Mouse (Mus musculus): ENCODE results near the gene Slc12a1. TPM values are rescaled to one million over a fixed set of nuclear protein-coding genes. Genes with fewer than 3 reads are reported as not detected.

The Slc12a1 gene
- polyA plus RNA-seq, 1 experiment from 2014 or later = 221 TPM

DNA sequence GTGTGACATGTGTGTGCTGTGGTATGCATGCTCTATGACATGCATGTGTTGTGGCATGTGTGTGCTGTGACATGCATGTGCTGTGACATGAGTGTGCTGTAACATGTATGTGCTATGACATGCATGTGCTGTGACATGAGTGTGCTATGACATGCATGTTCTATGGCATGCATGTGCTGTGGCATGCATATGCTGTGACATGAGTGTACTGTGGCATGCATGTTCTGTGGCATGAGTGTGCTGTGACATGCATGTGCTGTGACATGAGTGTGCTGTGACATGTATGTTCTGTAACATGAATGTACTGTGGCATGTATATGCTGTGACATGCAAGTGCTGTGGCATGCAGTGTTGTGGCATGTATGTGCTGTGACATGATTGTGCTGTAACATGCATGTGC is 40.6 kb downstream of the Slc12a1 start:
- DNase-seq (ENCODE audit: low spot score) = no peak
- no peaks in the 10 kb centered on the region for H3K27me3 ChIP-seq (ENCODE audit: insufficient read depth, low read length)

DNA sequence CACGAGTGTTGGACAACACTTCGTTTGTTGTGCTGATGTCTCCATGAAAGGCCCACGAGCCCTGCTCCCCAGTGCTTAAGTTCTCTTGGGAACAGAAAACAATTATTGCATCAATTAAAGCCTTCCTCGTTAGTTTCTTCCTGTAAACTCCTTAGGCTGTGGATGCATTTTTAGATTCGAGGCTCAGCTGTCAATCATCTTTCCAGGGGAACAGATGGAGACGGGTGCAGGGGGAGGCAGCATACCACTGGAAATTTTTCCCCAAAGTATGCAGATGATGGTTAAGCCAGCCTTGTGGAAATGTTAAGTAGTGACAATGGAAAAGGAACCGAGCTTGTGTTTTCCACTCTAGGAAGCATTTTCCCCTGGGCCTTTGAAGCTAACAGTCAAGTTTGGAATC is 44.5 kb downstream of the Slc12a1 start:
- H3K27me3 ChIP-seq (ENCODE audit: insufficient read depth, low read length) = no peaks in the 10 kb centered on the region
- no peaks in the 10 kb centered on the region for H3K36me3 ChIP-seq (ENCODE audit: insufficient read depth, low read length)
- no peaks in the 10 kb centered on the region for H3K9me3 ChIP-seq (replicated peaks; ENCODE audit: low read length)
- 67% methylated on average over 7 of the region's 7 CpGs for WGBS
- no peak for DNase-seq (ENCODE audit: low spot score)
- no peak overlapping the region for H3K4me3 ChIP-seq (replicated peaks; ENCODE audit: low read depth, low read length)
- H3K27ac ChIP-seq = no peak overlapping the region
- H3K4me1 ChIP-seq (replicated peaks; ENCODE audit: insufficient read depth, low read length) = no peaks in the 10 kb centered on the region
- no peak for ATAC-seq (replicated peaks; ENCODE audit: low FRiP score, low read depth)
- TF ChIP-seq CTCF (IDR thresholded peaks at IDR 0.05; ENCODE audit: low read depth) = no peak
- H3K4me2 ChIP-seq (ENCODE audit: low read length) = no peak overlapping the region
- H3K9ac ChIP-seq (ENCODE audit: low read depth, low read length) = no peak overlapping the region

More for the DNA sequence above, 40.6 kb downstream of the Slc12a1 start:
- no peaks in the 10 kb centered on the region for H3K9me3 ChIP-seq (replicated peaks; ENCODE audit: low read length)
- H3K9ac ChIP-seq (ENCODE audit: low read depth, low read length) = no peak overlapping the region
- no peak overlapping the region for H3K4me2 ChIP-seq (ENCODE audit: low read length)
- H3K4me1 ChIP-seq (replicated peaks; ENCODE audit: insufficient read depth, low read length) = no peaks in the 10 kb centered on the region
- no peak overlapping the region for H3K27ac ChIP-seq
- no peak for TF ChIP-seq CTCF (IDR thresholded peaks at IDR 0.05; ENCODE audit: low read depth)
- no peak for ATAC-seq (replicated peaks; ENCODE audit: low FRiP score, low read depth)
- no peak overlapping the region for H3K4me3 ChIP-seq (replicated peaks; ENCODE audit: low read depth, low read length)
- H3K36me3 ChIP-seq (ENCODE audit: insufficient read depth, low read length) = no peaks in the 10 kb centered on the region

DNA sequence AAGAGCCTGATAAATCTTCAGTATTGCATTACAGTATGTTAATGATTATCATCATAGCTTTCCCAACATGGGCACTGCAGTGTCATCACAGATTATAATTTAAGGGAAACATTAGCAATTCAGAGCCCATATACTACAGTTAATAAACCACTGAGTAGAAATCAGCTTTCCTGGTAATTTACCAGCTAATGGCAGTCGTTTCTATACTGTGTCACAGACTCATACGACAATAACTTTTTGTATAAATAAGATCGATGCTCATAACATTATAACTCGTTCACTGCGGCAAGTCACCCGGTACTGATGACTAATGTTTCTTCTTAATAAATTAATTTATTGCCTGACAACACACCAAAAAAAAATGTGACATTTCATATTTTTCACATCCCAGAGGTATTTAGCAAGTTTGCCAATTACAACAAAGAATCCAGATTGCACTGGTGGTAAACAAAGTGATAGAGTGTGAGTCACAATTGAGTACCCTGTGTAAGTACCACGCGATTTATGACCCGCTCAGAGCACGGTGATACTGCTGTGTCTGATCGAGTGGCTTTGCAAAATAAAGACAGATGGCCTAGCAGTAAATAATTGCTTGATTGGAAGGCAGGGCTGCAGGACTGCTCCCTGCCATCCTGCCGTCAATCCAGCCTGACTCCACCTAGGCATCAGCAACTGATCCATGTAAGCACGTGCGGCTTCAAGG is 56.7 kb downstream of the Slc12a1 start:
- Histone ChIP-seq H3K9me3 (replicated peaks; ENCODE audit: low read length) (no peaks in the 10 kb centered on the region), H3K4me3 (replicated peaks; ENCODE audit: low read depth, low read length) (no peak overlapping the region), H3K4me2 (ENCODE audit: low read length) (no peak overlapping the region), H3K27me3 (ENCODE audit: insufficient read depth, low read length) (no peaks in the 10 kb centered on the region), H3K4me1 (replicated peaks; ENCODE audit: insufficient read depth, low read length) (no peaks in the 10 kb centered on the region), H3K27ac (no peak overlapping the region), H3K36me3 (ENCODE audit: insufficient read depth, low read length) (no peaks in the 10 kb centered on the region), H3K9ac (ENCODE audit: low read depth, low read length) (no peak overlapping the region)
- ATAC-seq (replicated peaks; ENCODE audit: low FRiP score, low read depth) (no peak; the same call in 1 of the 2 replicates), DNase-seq (ENCODE audit: low spot score) (no peak)
- 50% methylated on average over 14 of the region's 14 CpGs for WGBS
- no peak for TF ChIP-seq CTCF (IDR thresholded peaks at IDR 0.05; ENCODE audit: low read depth)

DNA sequence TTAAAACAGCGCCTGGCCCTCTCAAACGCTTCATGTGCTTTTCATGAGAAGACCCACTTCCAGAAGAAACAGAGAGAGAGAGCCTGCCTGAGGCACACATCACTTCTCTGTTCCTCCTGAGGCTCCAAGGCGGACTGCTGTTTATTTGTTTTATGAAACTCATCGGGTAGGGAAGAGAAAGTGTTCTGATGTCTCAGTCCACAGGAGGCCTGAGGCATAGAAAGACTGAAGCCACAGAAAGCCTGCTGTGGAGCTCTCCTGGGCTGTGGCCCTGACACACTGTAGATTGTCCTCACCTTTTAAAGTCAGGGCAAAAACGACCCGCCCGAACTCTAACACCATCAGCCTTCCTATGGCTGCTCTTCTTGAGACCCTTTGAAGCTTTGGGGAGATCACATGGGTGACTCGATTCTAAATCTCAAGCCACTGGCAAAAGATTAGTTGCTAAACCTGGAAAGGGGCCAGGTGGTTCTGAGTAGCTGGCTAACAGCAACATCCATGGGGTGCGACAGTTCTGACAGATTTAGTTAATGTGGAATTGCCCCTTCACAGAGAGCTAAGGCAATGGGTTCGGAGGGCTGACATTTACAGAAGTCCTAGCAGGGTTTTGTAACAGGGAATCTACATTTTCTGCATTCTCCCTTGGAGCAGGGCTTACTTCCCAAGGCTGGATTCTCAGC is 59.7 kb downstream of the Slc12a1 start:
- Histone ChIP-seq H3K9ac (ENCODE audit: low read depth, low read length) (no peak overlapping the region), H3K4me1 (replicated peaks; ENCODE audit: insufficient read depth, low read length) (no peaks in the 10 kb centered on the region), H3K36me3 (ENCODE audit: insufficient read depth, low read length) (no peaks in the 10 kb centered on the region), H3K4me2 (ENCODE audit: low read length) (no peak overlapping the region), H3K27ac (no peak overlapping the region), H3K27me3 (ENCODE audit: insufficient read depth, low read length) (no peaks in the 10 kb centered on the region), H3K4me3 (replicated peaks; ENCODE audit: low read depth, low read length) (no peak overlapping the region), H3K9me3 (replicated peaks; ENCODE audit: low read length) (no peaks in the 10 kb centered on the region)
- no peak for TF ChIP-seq CTCF (IDR thresholded peaks at IDR 0.05; ENCODE audit: low read depth)
- no peak for DNase-seq (ENCODE audit: low spot score)
- WGBS = 56% methylated on average over 10 of the region's 10 CpGs
- no peak for ATAC-seq (replicated peaks; ENCODE audit: low FRiP score, low read depth)

GRCm38 (mm10) chr2:125214592-125214991 is 62.3 kb downstream of the Slc12a1 start:
- Histone ChIP-seq H3K27me3 (ENCODE audit: insufficient read depth, low read length) (no peaks in the 10 kb centered on the region), H3K9me3 (replicated peaks; ENCODE audit: low read length) (no peaks in the 10 kb centered on the region), H3K27ac (no peak overlapping the region), H3K36me3 (ENCODE audit: insufficient read depth, low read length) (no peaks in the 10 kb centered on the region), H3K4me1 (replicated peaks; ENCODE audit: insufficient read depth, low read length) (no peaks in the 10 kb centered on the region), H3K4me2 (ENCODE audit: low read length) (no peak overlapping the region), H3K9ac (ENCODE audit: low read depth, low read length) (no peak overlapping the region), H3K4me3 (replicated peaks; ENCODE audit: low read depth, low read length) (no peak overlapping the region)
- ATAC-seq (replicated peaks; ENCODE audit: low FRiP score, low read depth) (0 out of 2 replicates have a peak, but pooled peaks have one; percentile 43), DNase-seq (ENCODE audit: low spot score) (peak; percentile 82)
- under 1% methylated on average over 3 of the region's 3 CpGs for WGBS
- TF ChIP-seq CTCF (IDR thresholded peaks at IDR 0.05; ENCODE audit: low read depth) = peak; percentile 78

- ATAC-seq (replicated peaks; ENCODE audit: low FRiP score, low read depth) = no peak
- Histone ChIP-seq H3K27ac (no peak overlapping the region), H3K4me1 (replicated peaks; ENCODE audit: insufficient read depth, low read length) (no peaks in the 10 kb centered on the region), H3K27me3 (ENCODE audit: insufficient read depth, low read length) (no peaks in the 10 kb centered on the region), H3K9me3 (replicated peaks; ENCODE audit: low read length) (no peaks in the 10 kb centered on the region), H3K4me2 (ENCODE audit: low read length) (no peak overlapping the region), H3K4me3 (replicated peaks; ENCODE audit: low read depth, low read length) (no peak overlapping the region), H3K36me3 (ENCODE audit: insufficient read depth, low read length) (no peaks in the 10 kb centered on the region), H3K9ac (ENCODE audit: low read depth, low read length) (0 out of 2 replicates have a peak overlapping the region, but pooled peaks have one; percentile 10)
- no peak for DNase-seq (ENCODE audit: low spot score)
- WGBS = 72% methylated on average over 6 of the region's 6 CpGs
- TF ChIP-seq CTCF (IDR thresholded peaks at IDR 0.05; ENCODE audit: low read depth) = no peak
Measured at GRCm38 (mm10) chr2:125217286-125217685, 65.0 kb downstream of the Slc12a1 start.

Measured in kidney, postnatal 0 days (tissue).